Mouse (Mus musculus) B cell, adult 62 days (primary cell): ENCODE measurements around the gene Impdh2. TPM values are rescaled to one million over a fixed set of nuclear protein-coding genes. Genes with fewer than 3 reads are reported as not detected.

ENCODE experiments used
- total RNA-seq: library from RNA; stranded (reverse); gene quantifications from 4 replicates; pipeline ENCODE4 v1.2.4, GENCODE M21; 2023

Impdh2 gene
- total RNA-seq = 174 to 207 TPM (median 193 TPM) in 4 replicates

GRCm38 (mm10) chr9:108560227-108560841, at the start of gene Impdh2:
TSS of gene Impdh2 (plus strand) at chr9:108560286.

GRCm38 (mm10) chr9:108516380-108517251, 43.5 kb upstream of the Impdh2 start, which contains the start of gene Qrich1:
TSS of gene Qrich1 (plus strand) at chr9:108516806.

GRCm38 (mm10) chr9:108566815-108567776, 7.0 kb downstream of the Impdh2 start, which contains the start of gene Ndufaf3:
TSS of gene Ndufaf3 (minus strand) at chr9:108567434.

GRCm38 (mm10) chr9:108569381-108570206, 9.5 kb downstream of the Impdh2 start, which contains the start of gene Dalrd3:
TSS of gene Dalrd3 (plus strand) at chr9:108569886.

GRCm38 (mm10) chr9:108578545-108579343, 18.7 kb downstream of the Impdh2 start, which contains the start of gene Wdr6:
TSS of gene Wdr6 (minus strand) at chr9:108578739.

GRCm38 (mm10) chr9:108596998-108597764, 37.1 kb downstream of the Impdh2 start, which contains the start of gene P4htm:
TSS of gene P4htm (minus strand) at chr9:108597667.

Other genes with a start within 250 kb of the Impdh2 start
- gene Gpx1, start 221.4 kb upstream of the Impdh2 start, total RNA-seq = 310 to 331 TPM (median 320 TPM) in 4 replicates
- gene Usp4, start 212.4 kb upstream of the Impdh2 start, total RNA-seq = 176 to 184 TPM (median 183 TPM) in 4 replicates
- 4.1 to 6.6 TPM (median 5.6 TPM) in 4 replicates for gene 1700102P08Rik, start 167.5 kb upstream of the Impdh2 start, total RNA-seq
- gene Ccdc36, start 131.8 kb upstream of the Impdh2 start, total RNA-seq = not detected in 4 replicates
- gene BC048562, start 123.8 kb upstream of the Impdh2 start, total RNA-seq = not detected in 4 replicates
- 21.9 to 31.4 TPM (median 28.3 TPM) in 4 replicates for gene Ccdc71, start 99.8 kb upstream of the Impdh2 start, total RNA-seq
- gene Klhdc8b, start 98.7 kb upstream of the Impdh2 start, total RNA-seq = 2.1 to 5.2 TPM (median 3.3 TPM) in 4 replicates
- gene Lamb2, start 80.5 kb upstream of the Impdh2 start, total RNA-seq = 0.13 to 0.83 TPM (median 0.24 TPM) in 3 of 4 replicates, not detected in the other
- gene Usp19, start 69.7 kb upstream of the Impdh2 start, total RNA-seq = 287 to 325 TPM (median 308 TPM) in 4 replicates
- gene Qars, start 52.6 kb upstream of the Impdh2 start, total RNA-seq = 173 to 207 TPM (median 195 TPM) in 4 replicates
- gene Qrich1, start 43.5 kb upstream of the Impdh2 start, total RNA-seq = 219 to 250 TPM (median 225 TPM) in 4 replicates
- gene Ndufaf3, start 7.1 kb downstream of the Impdh2 start, total RNA-seq = 24.6 to 30.8 TPM (median 25.4 TPM) in 4 replicates
- 79.6 to 104 TPM (median 84.6 TPM) in 4 replicates for gene Dalrd3, start 9.6 kb downstream of the Impdh2 start, total RNA-seq
- gene Wdr6, start 18.5 kb downstream of the Impdh2 start, total RNA-seq = 40.1 to 42.8 TPM (median 42.0 TPM) in 4 replicates
- gene P4htm, start 37.4 kb downstream of the Impdh2 start, total RNA-seq = 4.0 to 6.6 TPM (median 5.5 TPM) in 4 replicates
- 165 to 172 TPM (median 168 TPM) in 4 replicates for gene Arih2, start 89.1 kb downstream of the Impdh2 start, total RNA-seq
- gene Slc25a20, start 101.8 kb downstream of the Impdh2 start, total RNA-seq = 15.5 to 20.3 TPM (median 17.4 TPM) in 4 replicates
- 5.8 to 11.4 TPM (median 8.9 TPM) in 4 replicates for gene Prkar2a, start 129.0 kb downstream of the Impdh2 start, total RNA-seq
- 60.1 to 74.0 TPM (median 66.7 TPM) in 4 replicates for gene Ip6k2, start 223.5 kb downstream of the Impdh2 start, total RNA-seq
- 13.4 to 16.4 TPM (median 15.0 TPM) in 4 replicates for gene Nckipsd, start 248.1 kb downstream of the Impdh2 start, total RNA-seq